Mouse (Mus musculus): ENCODE data around the gene Prickle1. TPM values are rescaled to one million over a fixed set of nuclear protein-coding genes. Genes with fewer than 3 reads are reported as not detected.

Prickle1 gene
- polyA plus RNA-seq, 1 experiment: 8.0 TPM

DNA sequence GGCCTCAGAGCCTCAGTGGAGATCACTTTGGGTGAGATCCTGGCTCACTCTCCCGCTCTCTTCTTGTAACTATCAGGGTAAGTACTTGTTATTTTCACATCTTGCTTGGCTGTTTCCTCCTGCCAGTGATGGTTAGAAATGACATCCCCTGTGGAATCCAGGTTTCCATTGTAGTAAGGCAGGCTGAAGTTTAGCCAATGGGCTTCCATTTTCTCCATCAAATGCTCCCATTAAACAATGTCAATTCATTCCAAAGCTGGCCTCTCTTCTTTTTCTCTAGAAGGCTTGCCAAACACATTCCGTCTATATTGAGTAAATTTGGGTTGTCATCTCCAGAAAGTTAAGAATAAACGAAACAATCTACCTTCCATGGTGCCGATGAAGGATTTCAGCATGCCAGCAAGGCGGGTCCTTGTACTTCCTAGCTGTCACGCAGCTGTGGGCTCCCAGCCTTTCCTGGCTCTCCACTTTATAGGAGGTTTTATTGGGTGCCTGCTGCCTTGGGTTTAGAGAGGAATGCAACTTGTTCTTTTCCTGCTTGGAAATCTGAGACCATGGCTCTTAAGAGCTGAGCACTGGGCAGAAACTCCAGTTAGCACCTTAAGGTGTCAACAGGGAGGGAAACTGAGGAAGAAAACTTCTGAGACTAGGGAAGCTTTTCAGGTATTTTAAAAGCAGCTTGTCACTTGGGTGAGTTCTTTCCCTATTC, 22.9 kb upstream of the Prickle1 start:
- H3K27me3 ChIP-seq (ENCODE audit: control insufficient read depth, insufficient read depth, insufficient read length): no peaks in the 10 kb centered on the region
- TF ChIP-seq POLR2A (IDR thresholded peaks at IDR 0.05; ENCODE audit: insufficient read length, low read depth) (no peak), MYOD1 (IDR thresholded peaks at IDR 0.05; ENCODE audit: control insufficient read depth in 1 of 3, insufficient read length in 2 of 3, low read depth in 2 of 3) (peak in 1 of 3 experiments; percentile 6), E2F4 (IDR thresholded peaks at IDR 0.05; ENCODE audit: insufficient read depth) (no peak), MYOG (IDR thresholded peaks at IDR 0.05; ENCODE audit: control insufficient read depth in 1 of 3, insufficient read depth in 1 of 3, insufficient read length in 2 of 3, low read depth in 2 of 3) (peak in 1 of 3 experiments; percentile 9)
- H3K4me3 ChIP-seq: no peak overlapping the region
- no peak overlapping the region for H3ac ChIP-seq (ENCODE audit: control insufficient read depth, insufficient read length)
- no peaks in the 10 kb centered on the region for H3K36me3 ChIP-seq (ENCODE audit: control insufficient read depth, insufficient read depth)
- H3K79me2 ChIP-seq (ENCODE audit: control insufficient read depth, insufficient read depth): no peaks in the 10 kb centered on the region
- peak overlapping the region; percentile 10 for H3K4me2 ChIP-seq (ENCODE audit: low read depth)

DNA sequence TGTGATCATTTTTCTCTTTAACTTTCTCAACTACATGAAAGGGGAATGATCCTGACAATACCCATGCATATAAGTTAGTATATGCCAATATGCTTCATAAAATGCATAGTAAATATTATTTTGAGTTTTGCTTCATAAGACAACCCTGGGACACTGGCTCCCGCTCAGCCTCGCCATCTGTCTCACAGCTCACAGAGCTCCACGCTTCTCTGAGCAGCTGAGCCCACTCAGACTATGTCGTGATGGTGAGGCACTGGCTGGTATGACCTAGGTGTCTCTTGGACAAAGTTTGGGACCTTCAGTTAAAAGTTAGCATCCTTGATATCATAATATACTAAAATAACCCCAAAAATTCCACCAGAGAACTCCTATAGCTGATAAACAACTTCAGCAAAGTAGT, 20.6 kb upstream of the Prickle1 start:
- no peaks in the 10 kb centered on the region for H3K27me3 ChIP-seq (ENCODE audit: control insufficient read depth, insufficient read depth, insufficient read length)
- H3K4me3 ChIP-seq: no peak overlapping the region
- H3ac ChIP-seq (ENCODE audit: control insufficient read depth, insufficient read length): no peak overlapping the region
- no peak overlapping the region for H3K4me2 ChIP-seq (ENCODE audit: low read depth)
- no peaks in the 10 kb centered on the region for H3K36me3 ChIP-seq (ENCODE audit: control insufficient read depth, insufficient read depth)
- no peaks in the 10 kb centered on the region for H3K79me2 ChIP-seq (ENCODE audit: control insufficient read depth, insufficient read depth)
- TF ChIP-seq REST (IDR thresholded peaks at IDR 0.05; ENCODE audit: insufficient read depth, insufficient read length) (no peak), MAX (IDR thresholded peaks at IDR 0.05; ENCODE audit: low read depth) (no peak), TCF3 (IDR thresholded peaks at IDR 0.05; ENCODE audit: insufficient read length, low read depth) (no peak), POLR2A (IDR thresholded peaks at IDR 0.05; ENCODE audit: insufficient read length, low read depth) (no peak), E2F4 (IDR thresholded peaks at IDR 0.05; ENCODE audit: insufficient read depth) (no peak), POLR2AphosphoS2 (IDR thresholded peaks at IDR 0.05; ENCODE audit: insufficient read length, low read depth) (no peak), TCF12 (IDR thresholded peaks at IDR 0.05; ENCODE audit: insufficient read depth, poor library complexity, severe bottlenecking) (no peak), MYOG (IDR thresholded peaks at IDR 0.05; ENCODE audit: control insufficient read depth in 1 of 3, insufficient read depth in 1 of 3, insufficient read length in 2 of 3, low read depth in 2 of 3) (no peak), MYOD1 (IDR thresholded peaks at IDR 0.05; ENCODE audit: control insufficient read depth in 1 of 3, insufficient read length in 2 of 3, low read depth in 2 of 3) (no peak), CEBPB (IDR thresholded peaks at IDR 0.05; ENCODE audit: insufficient read depth, poor library complexity, severe bottlenecking) (no peak), SRF (IDR thresholded peaks at IDR 0.05; ENCODE audit: control insufficient read depth, insufficient read length, low read depth) (no peak), USF1 (IDR thresholded peaks at IDR 0.05; ENCODE audit: low read depth) (no peak)

DNA sequence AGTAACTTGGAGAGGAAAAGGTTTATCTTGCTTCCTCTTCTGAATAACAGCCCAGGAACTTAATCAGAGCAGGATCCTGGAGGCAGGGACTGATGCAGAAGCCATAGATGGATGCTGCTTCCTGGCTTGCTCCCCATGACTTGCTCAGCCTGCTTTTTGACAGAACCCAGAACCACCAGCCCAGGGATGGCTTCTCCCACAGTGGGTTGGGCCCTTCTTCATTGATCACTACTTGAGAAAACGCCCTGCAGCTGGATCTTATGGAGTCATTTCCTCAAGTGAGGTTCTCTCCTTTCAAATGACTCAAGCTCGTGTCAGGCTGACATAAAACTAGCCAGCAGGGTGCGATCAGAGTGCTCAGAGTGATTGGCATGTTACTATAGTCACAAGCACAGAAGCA, 19.3 kb upstream of the Prickle1 start:
- Histone ChIP-seq H3K79me2 (ENCODE audit: control insufficient read depth, insufficient read depth) (no peaks in the 10 kb centered on the region), H3K4me3 (no peak overlapping the region)
- TF ChIP-seq REST (IDR thresholded peaks at IDR 0.05; ENCODE audit: insufficient read depth, insufficient read length): no peak

DNA sequence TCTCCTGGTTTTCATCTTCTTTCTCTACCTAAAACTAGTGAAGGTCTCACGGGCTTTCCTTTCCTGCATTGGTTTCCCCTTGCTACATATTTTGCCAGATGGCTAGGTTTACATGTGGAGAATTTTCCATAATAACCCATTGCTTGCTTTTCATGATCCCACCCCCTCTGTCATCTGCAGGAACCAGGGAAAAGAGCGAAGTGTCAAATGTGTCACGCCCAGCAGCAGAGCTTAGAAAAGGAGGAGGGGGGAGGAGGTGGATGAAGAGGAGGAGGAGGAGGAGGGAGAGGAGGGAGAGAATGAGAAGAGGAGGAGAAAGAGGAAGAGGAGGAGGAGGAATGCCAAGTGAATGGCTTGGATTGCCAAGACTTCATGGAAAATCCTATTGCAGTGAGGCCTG, 17.9 kb upstream of the Prickle1 start:
- H3ac ChIP-seq (ENCODE audit: control insufficient read depth, insufficient read length): no peak overlapping the region
- H3K79me2 ChIP-seq (ENCODE audit: control insufficient read depth, insufficient read depth): no peaks in the 10 kb centered on the region
- no peak overlapping the region for H3K4me3 ChIP-seq
- TF ChIP-seq POLR2AphosphoS2 (IDR thresholded peaks at IDR 0.05; ENCODE audit: insufficient read length, low read depth) (no peak), USF1 (IDR thresholded peaks at IDR 0.05; ENCODE audit: low read depth) (no peak), MYOG (IDR thresholded peaks at IDR 0.05; ENCODE audit: control insufficient read depth in 1 of 3, insufficient read depth in 1 of 3, insufficient read length in 2 of 3, low read depth in 2 of 3) (no peak), TCF12 (IDR thresholded peaks at IDR 0.05; ENCODE audit: insufficient read depth, poor library complexity, severe bottlenecking) (no peak), E2F4 (IDR thresholded peaks at IDR 0.05; ENCODE audit: insufficient read depth) (no peak), MYOD1 (IDR thresholded peaks at IDR 0.05; ENCODE audit: control insufficient read depth in 1 of 3, insufficient read length in 2 of 3, low read depth in 2 of 3) (no peak), REST (IDR thresholded peaks at IDR 0.05; ENCODE audit: insufficient read depth, insufficient read length) (no peak), CEBPB (IDR thresholded peaks at IDR 0.05; ENCODE audit: insufficient read depth, poor library complexity, severe bottlenecking) (no peak), SRF (IDR thresholded peaks at IDR 0.05; ENCODE audit: control insufficient read depth, insufficient read length, low read depth) (no peak), TCF3 (IDR thresholded peaks at IDR 0.05; ENCODE audit: insufficient read length, low read depth) (no peak)
- no peak overlapping the region for H3K4me2 ChIP-seq (ENCODE audit: low read depth)
- no peaks in the 10 kb centered on the region for H3K27me3 ChIP-seq (ENCODE audit: control insufficient read depth, insufficient read depth, insufficient read length)
- H3K36me3 ChIP-seq (ENCODE audit: control insufficient read depth, insufficient read depth): no peaks in the 10 kb centered on the region

More for the DNA sequence above, 19.3 kb upstream of the Prickle1 start:
- Histone ChIP-seq H3ac (ENCODE audit: control insufficient read depth, insufficient read length) (no peak overlapping the region), H3K4me2 (ENCODE audit: low read depth) (no peak overlapping the region), H3K36me3 (ENCODE audit: control insufficient read depth, insufficient read depth) (no peaks in the 10 kb centered on the region), H3K27me3 (ENCODE audit: control insufficient read depth, insufficient read depth, insufficient read length) (no peaks in the 10 kb centered on the region)

DNA sequence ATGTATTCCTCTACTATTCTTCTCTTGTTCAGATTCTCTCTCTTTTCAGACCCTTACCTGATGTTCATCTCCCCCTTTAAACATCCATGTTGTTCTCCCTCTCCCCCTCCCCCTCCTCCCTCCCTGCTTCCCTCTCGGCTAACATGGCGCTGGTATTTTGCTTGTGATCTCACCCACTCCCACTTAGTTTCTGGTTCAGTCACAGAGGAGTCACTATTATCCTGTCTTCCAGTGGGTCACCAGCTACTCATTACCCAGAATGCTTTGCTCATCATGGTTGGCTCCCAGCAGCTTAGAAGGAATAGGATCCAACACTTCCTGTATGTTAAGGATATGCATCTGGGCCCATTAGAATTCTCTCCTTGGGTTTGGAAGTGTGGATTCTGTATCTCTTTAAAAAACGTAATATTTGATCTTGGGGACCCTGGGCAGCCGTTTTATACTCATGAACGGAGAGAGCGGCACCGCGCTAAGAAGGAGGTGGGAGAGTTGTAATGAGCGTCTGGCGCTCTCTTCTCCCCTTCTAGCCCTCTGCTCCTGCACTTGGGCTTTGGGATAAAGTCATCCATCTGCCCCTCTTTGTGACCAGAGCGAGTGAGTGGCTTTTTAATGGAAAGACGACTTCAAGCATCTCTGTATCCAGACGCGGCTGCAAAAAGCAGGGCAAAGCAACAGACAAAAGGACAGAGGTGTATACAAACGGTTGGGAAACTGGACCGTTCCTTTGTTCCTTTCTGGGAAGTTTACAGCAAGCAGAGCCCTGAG, 16.0 kb upstream of the Prickle1 start:
- no peak for TF ChIP-seq MAX (IDR thresholded peaks at IDR 0.05; ENCODE audit: low read depth)
- no peak for TF ChIP-seq SRF (IDR thresholded peaks at IDR 0.05; ENCODE audit: control insufficient read depth, insufficient read length, low read depth)
- no peak for TF ChIP-seq REST (IDR thresholded peaks at IDR 0.05; ENCODE audit: insufficient read depth, insufficient read length)
- no peak for TF ChIP-seq USF1 (IDR thresholded peaks at IDR 0.05; ENCODE audit: low read depth)
- TF ChIP-seq POLR2A (IDR thresholded peaks at IDR 0.05; ENCODE audit: insufficient read length, low read depth): no peak
- no peak for TF ChIP-seq MYOD1 (IDR thresholded peaks at IDR 0.05; ENCODE audit: control insufficient read depth in 1 of 3, insufficient read length in 2 of 3, low read depth in 2 of 3)
- no peak for TF ChIP-seq TCF3 (IDR thresholded peaks at IDR 0.05; ENCODE audit: insufficient read length, low read depth)
- no peak for TF ChIP-seq E2F4 (IDR thresholded peaks at IDR 0.05; ENCODE audit: insufficient read depth)
- TF ChIP-seq CEBPB (IDR thresholded peaks at IDR 0.05; ENCODE audit: insufficient read depth, poor library complexity, severe bottlenecking): no peak
- TF ChIP-seq MYOG (IDR thresholded peaks at IDR 0.05; ENCODE audit: control insufficient read depth in 1 of 3, insufficient read depth in 1 of 3, insufficient read length in 2 of 3, low read depth in 2 of 3): no peak
- no peak for TF ChIP-seq POLR2AphosphoS2 (IDR thresholded peaks at IDR 0.05; ENCODE audit: insufficient read length, low read depth)
- no peak for TF ChIP-seq TCF12 (IDR thresholded peaks at IDR 0.05; ENCODE audit: insufficient read depth, poor library complexity, severe bottlenecking)
- Histone ChIP-seq H3ac (ENCODE audit: control insufficient read depth, insufficient read length) (no peak overlapping the region), H3K4me2 (ENCODE audit: low read depth) (no peak overlapping the region), H3K27me3 (ENCODE audit: control insufficient read depth, insufficient read depth, insufficient read length) (no peaks in the 10 kb centered on the region), H3K79me2 (ENCODE audit: control insufficient read depth, insufficient read depth) (no peaks in the 10 kb centered on the region), H3K4me3 (no peak overlapping the region), H3K36me3 (ENCODE audit: control insufficient read depth, insufficient read depth) (no peaks in the 10 kb centered on the region)
